Mouse (Mus musculus): ENCODE data around the gene Rgs7bp.

GRCm38 (mm10) chr13:104937759-104938158 lies 117.0 kb downstream of the Rgs7bp start:
- TF ChIP-seq EP300 (IDR thresholded peaks at IDR 0.05; ENCODE audit: low read depth in 1 of 2, low read length in 2 of 2), result no peak
- TF ChIP-seq POLR2A (IDR thresholded peaks at IDR 0.05; ENCODE audit: control insufficient read depth in 1 of 2, insufficient read depth in 1 of 2, low read depth in 1 of 2, low read length in 2 of 2, poor library complexity in 1 of 2), result no peak
- TF ChIP-seq CTCF (IDR thresholded peaks at IDR 0.05 in 2 of 3, conservative IDR thresholded peaks at IDR 0.05 in 1 of 3; ENCODE audit: control insufficient read depth in 1 of 3, insufficient read depth in 1 of 3, low read depth in 2 of 3, low read length in 3 of 3, poor library complexity in 1 of 3, severe bottlenecking in 1 of 3), result no peak
- no peak for TF ChIP-seq ZNF384 (IDR thresholded peaks at IDR 0.05; ENCODE audit: low read depth, low read length)
- no peak for TF ChIP-seq POLR2AphosphoS2 (IDR thresholded peaks at IDR 0.05; ENCODE audit: low read length)
- no peak for TF ChIP-seq E2F4 (IDR thresholded peaks at IDR 0.05; ENCODE audit: borderline replicate concordance, low read depth, low read length)
- no peak for TF ChIP-seq GATA1 (IDR thresholded peaks at IDR 0.05; ENCODE audit: low read depth, low read length)
- no peak for TF ChIP-seq ETS1 (IDR thresholded peaks at IDR 0.05; ENCODE audit: low read depth, low read length)
- no peak for TF ChIP-seq ELF1 (IDR thresholded peaks at IDR 0.05; ENCODE audit: low read depth, low read length)
- TF ChIP-seq NRF1 (IDR thresholded peaks at IDR 0.05; ENCODE audit: insufficient read depth, low read depth, low read length, poor library complexity, severe bottlenecking), result no peak
- TF ChIP-seq TBP (IDR thresholded peaks at IDR 0.05; ENCODE audit: low read depth, low read length), result no peak
- TF ChIP-seq RAD21 (IDR thresholded peaks at IDR 0.05; ENCODE audit: low read depth, low read length), result no peak

Measured in MEL (cell line).